ENCODE assay signal across 8 mouse cellular contexts in the genomic region with DNA sequence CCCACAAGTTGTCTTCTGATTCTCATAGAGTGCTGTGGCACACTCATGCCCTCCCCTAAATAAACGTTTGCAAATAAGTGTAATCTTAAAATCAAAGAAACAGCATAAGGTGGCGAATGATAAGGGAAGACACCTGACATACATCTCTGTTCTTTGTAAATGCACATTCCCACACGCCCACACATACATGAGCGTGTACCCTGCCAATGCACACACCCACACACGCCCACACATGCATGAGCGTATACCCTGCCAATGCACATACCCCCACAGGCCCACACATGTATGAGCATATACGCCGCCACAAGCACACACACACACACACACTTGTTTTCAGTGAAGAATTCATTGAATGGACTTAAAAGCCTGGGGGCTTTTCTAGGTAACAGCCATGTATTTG.
DNase-seq lines count a peak whose midpoint lies in the region; ATAC-seq and TF ChIP-seq lines count a peak whose summit lies in the region.

No protein-coding gene starts in this region.

- H3K36me3 ChIP-seq in embryonic facial prominence, embryonic 13.5 days, result no peaks in the 10 kb centered on the region
- no peaks in the 10 kb centered on the region for H3K36me3 ChIP-seq in hindbrain, embryonic 16.5 days (ENCODE audit: control insufficient read depth, insufficient read depth, low read length)
- H3K36me3 ChIP-seq in neural tube, embryonic 15.5 days, result no peaks in the 10 kb centered on the region

- H3K27ac ChIP-seq in left cerebral cortex, adult 2 months, result no peak overlapping the region
- 0 out of 2 replicates have a peak overlapping the region, but pooled peaks have one; percentile 33 for H3K27ac ChIP-seq in embryonic facial prominence, embryonic 13.5 days
- peak overlapping the region; percentile 2 for H3K27ac ChIP-seq in hindbrain, embryonic 16.5 days (ENCODE audit: low read depth, low read length)
- H3K27ac ChIP-seq in neural tube, embryonic 15.5 days (replicated peaks), result peak overlapping the region; percentile 48; the same call in 1 of the 2 replicates

- no peak overlapping the region for H3K4me3 ChIP-seq in left cerebral cortex, adult 2 months
- no peak overlapping the region for H3K4me3 ChIP-seq in embryonic facial prominence, embryonic 13.5 days
- no peak overlapping the region for H3K4me3 ChIP-seq in hindbrain, embryonic 16.5 days (ENCODE audit: low read length)
- no peak overlapping the region for H3K4me3 ChIP-seq in neural tube, embryonic 15.5 days (replicated peaks)

- ATAC-seq in embryonic facial prominence, embryonic 13.5 days (ENCODE audit: insufficient number of reproducible peaks, insufficient read depth, low FRiP score, low TSS enrichment, low read depth), result no peak
- ATAC-seq in hindbrain, embryonic 16.5 days, result peak; percentile 40
- ATAC-seq in neural tube, embryonic 15.5 days (ENCODE audit: low FRiP score), result peak; percentile 52

- intact Hi-C loops in left cerebral cortex, adult 2 months (cut with DNase I), result no loop called here

- H3K9ac ChIP-seq in embryonic facial prominence, embryonic 13.5 days, result no peak overlapping the region
- no peak overlapping the region for H3K9ac ChIP-seq in hindbrain, embryonic 16.5 days (ENCODE audit: low read depth, low read length)
- H3K9ac ChIP-seq in neural tube, embryonic 15.5 days (replicated peaks), result peak overlapping the region; percentile 26; the same call in 1 of the 2 replicates

- H3K4me1 ChIP-seq in embryonic facial prominence, embryonic 13.5 days, result peaks cover 35% of the 10 kb centered on the region
- peaks cover 19% of the 10 kb centered on the region for H3K4me1 ChIP-seq in hindbrain, embryonic 16.5 days (ENCODE audit: control insufficient read depth, insufficient read depth, low read depth, low read length)
- H3K4me1 ChIP-seq in neural tube, embryonic 15.5 days, result peaks cover 37% of the 10 kb centered on the region

- no peaks in the 10 kb centered on the region for H3K9me3 ChIP-seq in embryonic facial prominence, embryonic 13.5 days
- H3K9me3 ChIP-seq in hindbrain, embryonic 16.5 days (ENCODE audit: control insufficient read depth, low read length), result no peaks in the 10 kb centered on the region
- H3K9me3 ChIP-seq in neural tube, embryonic 15.5 days (replicated peaks), result no peaks in the 10 kb centered on the region

- peaks cover 5% of the 10 kb centered on the region for H3K27me3 ChIP-seq in embryonic facial prominence, embryonic 13.5 days
- H3K27me3 ChIP-seq in hindbrain, embryonic 16.5 days (replicated peaks; ENCODE audit: control insufficient read depth, insufficient read depth, low read length), result no peaks in the 10 kb centered on the region; the same call in 1 of the 2 replicates
- no peaks in the 10 kb centered on the region for H3K27me3 ChIP-seq in neural tube, embryonic 15.5 days (replicated peaks)

- DNase-seq in left cerebral cortex, adult 2 months (ENCODE audit: extremely low spot score in 1 of 2, low spot score in 2 of 2), result peak; percentile 26 to 38
- DNase-seq in left cerebral cortex, adult 11 months (ENCODE audit: low spot score), result no peak
- no peak for DNase-seq in Muller cell, postnatal 12 days (ENCODE audit: inconsistent ontology term)
- no peak for DNase-seq in kidney, adult 8-10 months
- no peak for DNase-seq in embryo, embryonic 11 days

- no peak for TF ChIP-seq CTCF in left cerebral cortex, adult 2 months (IDR thresholded peaks at IDR 0.05)

- WGBS in embryonic facial prominence, embryonic 13.5 days, result 65% methylated on average over 8 of the region's 8 CpGs
- WGBS in hindbrain, embryonic 16.5 days, result 81% methylated on average over 8 of the region's 8 CpGs
- 83% methylated on average over 8 of the region's 8 CpGs for whole genome bisulfite sequencing in neural tube, embryonic 15.5 days

- peak overlapping the region; percentile 44 for H3K4me2 ChIP-seq in embryonic facial prominence, embryonic 13.5 days
- peak overlapping the region; percentile 40 for H3K4me2 ChIP-seq in hindbrain, embryonic 16.5 days (ENCODE audit: low read length)
- peak overlapping the region; percentile 47 for H3K4me2 ChIP-seq in neural tube, embryonic 15.5 days

Comparison
In these comparisons a context has a peak if more than half of its experiments do, and no peak if none do; other contexts are left out.
1. DNase-seq: peak in left cerebral cortex, adult 2 months (2 of 2); none in left cerebral cortex, adult 11 months (single experiment), Muller cell, postnatal 12 days (single experiment), kidney, adult 8-10 months (0 of 2) and embryo, embryonic 11 days (single experiment).
2. Peak in every context shown above with its lines, with median percentiles within 50 percentile points of each other: H3K4me2 ChIP-seq.